Mouse (Mus musculus) G1E (cell line): ENCODE data around the gene Nfyc. TPM values are rescaled to one million over a fixed set of nuclear protein-coding genes. Genes with fewer than 3 reads are reported as not detected.

Experiments
- ATAC-seq: 2 replicates; pipeline ENCODE4 v1.8.0; 2016; ENCODE audit warnings: mild to moderate bottlenecking; ENCODE audit not compliant: insufficient number of reproducible peaks, poor library complexity, low FRiP score, severe bottlenecking; ENCODE audit errors: extremely low read depth
- DNase-seq: peaks from one replicate; pipeline ENCODE4 v3.0.0; 2012; ENCODE audit warnings: low spot score
- H3K27me3 ChIP-seq: 2 replicates; pipeline ENCODE4 v1.6.1; 2012; ENCODE audit warnings: mild to moderate bottlenecking, low read length, inconsistent platforms; ENCODE audit not compliant: insufficient read depth
- H3K36me3 ChIP-seq: replicated peaks from 2 replicates; pipeline ENCODE3; 2012; ENCODE audit warnings: mild to moderate bottlenecking, inconsistent platforms
- H3K4me1 ChIP-seq: 2 replicates; pipeline ENCODE4 v1.6.1; 2012; ENCODE audit warnings: low read depth, low read length, inconsistent platforms, mixed read lengths; ENCODE audit not compliant: insufficient read depth
- H3K4me3 ChIP-seq: 2 replicates; pipeline ENCODE4 v1.5.1; 2012; ENCODE audit warnings: low read depth, mild to moderate bottlenecking, inconsistent platforms, low read length, moderate library complexity, mixed read lengths
- H3K9me3 ChIP-seq: replicated peaks from 2 replicates; pipeline ENCODE4 v1.6.1; 2012; ENCODE audit warnings: inconsistent platforms
- CTCF ChIP-seq: IDR thresholded peaks from 2 replicates; pipeline ENCODE4 v1.5.1; 2012; ENCODE audit warnings: low read depth, low read length, inconsistent platforms, mixed read lengths
- GATA1 ChIP-seq: IDR thresholded peaks from 2 replicates; pipeline ENCODE4 v1.6.1; 2012; ENCODE audit warnings: borderline replicate concordance, low read length, inconsistent platforms, mixed read lengths
- GATA2 ChIP-seq: IDR thresholded peaks from 2 replicates; pipeline ENCODE4 v1.6.1; 2012; ENCODE audit warnings: low read depth, low read length, inconsistent platforms, borderline replicate concordance
- POLR2AphosphoS5 ChIP-seq: IDR thresholded peaks from 2 replicates; pipeline ENCODE4 v1.6.1; 2012; ENCODE audit warnings: low read depth, low read length, inconsistent platforms; ENCODE audit not compliant: insufficient replicate concordance
- TAL1 ChIP-seq: conservative IDR thresholded peaks from 2 replicates; pipeline ENCODE4 v1.6.1; 2012; ENCODE audit warnings: low read depth, low read length, inconsistent platforms, mixed read lengths
- polyA plus RNA-seq: library from polyadenylated mRNA; stranded (reverse); fragments of >175 nt; gene quantifications from 2 replicates; pipeline ENCODE4 v1.2.3, GENCODE M21; 2012
- total RNA-seq, 2 experiments: library from RNA; stranded (forward) in 1 of 2; stranded (reverse) in 1 of 2; fragments of 200-1000 nt in 1 of 2; fragments of >200 nt in 1 of 2; fragmentation: Nextera tagmentation in 1 of 2; gene quantifications; 2 replicates each; pipeline ENCODE4 v1.2.3; 2014 to 2017

Gene Nfyc
- total and polyA plus RNA-seq, 3 experiments: 35.8 to 90.7 (median 80.1) TPM

GRCm38 (mm10) chr4:120716765-120717164 lies 114.6 kb downstream of the Nfyc start:
- Histone ChIP-seq H3K27me3 (peaks cover 65% of the 10 kb centered on the region), H3K36me3 (no peaks in the 10 kb centered on the region), H3K4me3 (no peak overlapping the region; the same call in 1 of the 2 replicates), H3K4me1 (peaks cover 39% of the 10 kb centered on the region), H3K9me3 (no peaks in the 10 kb centered on the region)
- TF ChIP-seq GATA2: no peak
- no peak for TF ChIP-seq GATA1
- TF ChIP-seq TAL1: no peak
- no peak for TF ChIP-seq CTCF
- no peak for TF ChIP-seq POLR2AphosphoS5
- DNase-seq (no peak), ATAC-seq (no peak)

GRCm38 (mm10) chr4:120716141-120716571 lies 115.2 kb downstream of the Nfyc start:
- ATAC-seq: no peak

GRCm38 (mm10) chr4:120713856-120714497 lies 117.4 kb downstream of the Nfyc start:
- ATAC-seq: peak; percentile 41
- TF ChIP-seq POLR2AphosphoS5 (no peak), TAL1 (peak; percentile 39)
- H3K4me3 ChIP-seq: no peak overlapping the region
- H3K27me3 ChIP-seq: peaks cover 77% of the 10 kb centered on the region
- DNase-seq: no peak
- H3K9me3 ChIP-seq: no peaks in the 10 kb centered on the region
- H3K4me1 ChIP-seq: peaks cover 36% of the 10 kb centered on the region
- no peaks in the 10 kb centered on the region for H3K36me3 ChIP-seq

More at GRCm38 (mm10) chr4:120716141-120716571, 115.2 kb downstream of the Nfyc start:
- no peaks in the 10 kb centered on the region for H3K36me3 ChIP-seq
- DNase-seq: no peak
- peak overlapping the region; percentile 3; the same call in 1 of the 2 replicates for H3K4me3 ChIP-seq
- H3K9me3 ChIP-seq: no peaks in the 10 kb centered on the region
- peaks cover 39% of the 10 kb centered on the region for H3K4me1 ChIP-seq
- H3K27me3 ChIP-seq: peaks cover 66% of the 10 kb centered on the region
- TF ChIP-seq CTCF: no peak
- no peak for TF ChIP-seq POLR2AphosphoS5
- TF ChIP-seq GATA1: no peak
- TF ChIP-seq GATA2: no peak
- TF ChIP-seq TAL1: no peak

- Histone ChIP-seq H3K27me3 (peaks cover 80% of the 10 kb centered on the region), H3K9me3 (no peaks in the 10 kb centered on the region), H3K4me3 (no peak overlapping the region), H3K4me1 (peaks cover 33% of the 10 kb centered on the region), H3K36me3 (no peaks in the 10 kb centered on the region)
- DNase-seq: no peak
- no peak for TF ChIP-seq TAL1
- no peak for TF ChIP-seq CTCF
- TF ChIP-seq GATA2: no peak
- no peak for ATAC-seq
Observed at GRCm38 (mm10) chr4:120713021-120713420, 118.4 kb downstream of the Nfyc start.

GRCm38 (mm10) chr4:120712236-120712635 lies 119.1 kb downstream of the Nfyc start:
- Histone ChIP-seq H3K4me3 (no peak overlapping the region), H3K36me3 (no peaks in the 10 kb centered on the region), H3K9me3 (no peaks in the 10 kb centered on the region), H3K4me1 (peaks cover 33% of the 10 kb centered on the region), H3K27me3 (peaks cover 77% of the 10 kb centered on the region)
- DNase-seq (no peak), ATAC-seq (no peak)
- TF ChIP-seq CTCF (no peak), GATA1 (no peak), TAL1 (no peak), POLR2AphosphoS5 (no peak), GATA2 (no peak)

Other genes with a start within 250 kb of the Nfyc start
- gene Gm8439, start 242.8 kb downstream of the Nfyc start, total RNA-seq (2014; fragmentation: Nextera tagmentation): not detected in 2 replicates
- gene Gm8439, start 242.8 kb downstream of the Nfyc start, total RNA-seq (2017): not detected in 2 replicates
- gene Gm8439, start 242.8 kb downstream of the Nfyc start, polyA plus RNA-seq: not detected in 2 replicates
- gene Cited4, start 165.0 kb downstream of the Nfyc start, total RNA-seq (2014; fragmentation: Nextera tagmentation): 65.4 and 67.9 TPM in 2 replicates
- 82.3 and 128 TPM in 2 replicates for gene Cited4, start 165.0 kb downstream of the Nfyc start, total RNA-seq (2017)
- 625 and 793 TPM in 2 replicates for gene Cited4, start 165.0 kb downstream of the Nfyc start, polyA plus RNA-seq
- gene Kcnq4, start 83.0 kb downstream of the Nfyc start, total RNA-seq (2014; fragmentation: Nextera tagmentation): not detected in 2 replicates
- 0.05 and 0.06 TPM in 2 replicates for gene Kcnq4, start 83.0 kb downstream of the Nfyc start, total RNA-seq (2017)
- gene Kcnq4, start 83.0 kb downstream of the Nfyc start, polyA plus RNA-seq: not detected in 2 replicates
- not detected in 2 replicates for gene Rims3, start 23.2 kb upstream of the Nfyc start, total RNA-seq (2014; fragmentation: Nextera tagmentation)
- 0.06 and 0.16 TPM in 2 replicates for gene Rims3, start 23.2 kb upstream of the Nfyc start, total RNA-seq (2017)
- not detected in 2 replicates for gene Rims3, start 23.2 kb upstream of the Nfyc start, polyA plus RNA-seq
- gene Exo5, start 93.4 kb upstream of the Nfyc start, total RNA-seq (2014; fragmentation: Nextera tagmentation): 9.2 TPM in 2 replicates
- 12.6 and 14.5 TPM in 2 replicates for gene Exo5, start 93.4 kb upstream of the Nfyc start, total RNA-seq (2017)
- gene Exo5, start 93.4 kb upstream of the Nfyc start, polyA plus RNA-seq: 4.7 and 5.5 TPM in 2 replicates
- gene Zfp69, start 120.1 kb upstream of the Nfyc start, total RNA-seq (2014; fragmentation: Nextera tagmentation): 6.6 and 8.1 TPM in 2 replicates
- gene Zfp69, start 120.1 kb upstream of the Nfyc start, total RNA-seq (2017): 3.8 and 4.9 TPM in 2 replicates
- 1.8 and 2.7 TPM in 2 replicates for gene Zfp69, start 120.1 kb upstream of the Nfyc start, polyA plus RNA-seq
- gene Smap2, start 185.7 kb upstream of the Nfyc start, total RNA-seq (2014; fragmentation: Nextera tagmentation): 92.6 and 109 TPM in 2 replicates
- 26.3 and 35.6 TPM in 2 replicates for gene Smap2, start 185.7 kb upstream of the Nfyc start, total RNA-seq (2017)
- gene Smap2, start 185.7 kb upstream of the Nfyc start, polyA plus RNA-seq: 32.9 and 33.4 TPM in 2 replicates
- gene Col9a2, start 207.8 kb upstream of the Nfyc start, total RNA-seq (2014; fragmentation: Nextera tagmentation): not detected in 2 replicates
- not detected in 2 replicates for gene Col9a2, start 207.8 kb upstream of the Nfyc start, total RNA-seq (2017)
- gene Col9a2, start 207.8 kb upstream of the Nfyc start, polyA plus RNA-seq: not detected in 2 replicates